Mouse (Mus musculus) bone marrow macrophage, adult 2 months (primary cell): Measurements from ENCODE around the gene Zfp874a. TPM values are rescaled to one million over a fixed set of nuclear protein-coding genes. Genes with fewer than 3 reads are reported as not detected.
"Not testable (repeated sequence)": the region's sequence is repeated elsewhere in the genome, so short reads cannot be mapped to it uniquely, and the experiment has no call there.

ENCODE experiments used
- H3K27ac ChIP-seq: 2 replicates; pipeline ENCODE4 v1.5.1; 2012; ENCODE audit warnings: low read depth, low read length; ENCODE audit not compliant: insufficient read depth
- H3K4me1 ChIP-seq: 2 replicates; pipeline ENCODE4 v1.6.1; 2012; ENCODE audit warnings: low read length; ENCODE audit not compliant: control insufficient read depth, insufficient read depth
- H3K4me3 ChIP-seq: 2 replicates; pipeline ENCODE4 v1.5.1; 2012; ENCODE audit warnings: mild to moderate bottlenecking, low read length, moderate library complexity; ENCODE audit not compliant: insufficient read depth
- CTCF ChIP-seq: IDR thresholded peaks from 2 replicates; pipeline ENCODE4 v1.5.1; 2012; ENCODE audit warnings: low read depth, mild to moderate bottlenecking, low read length, moderate library complexity
- POLR2A ChIP-seq: IDR thresholded peaks from 2 replicates; pipeline ENCODE4 v1.6.1; 2012; ENCODE audit warnings: mild to moderate bottlenecking, low read depth, low read length, borderline replicate concordance
- polyA plus RNA-seq: library from polyadenylated mRNA; stranded (reverse); fragments of >200 nt; gene quantifications from 2 replicates; pipeline ENCODE4 v1.2.4, GENCODE M21; 2012; ENCODE audit not compliant: missing spikeins, insufficient read depth, insufficient read length

Gene Zfp874a
- 11.4 and 14.8 TPM in 2 replicates for polyA plus RNA-seq

DNA sequence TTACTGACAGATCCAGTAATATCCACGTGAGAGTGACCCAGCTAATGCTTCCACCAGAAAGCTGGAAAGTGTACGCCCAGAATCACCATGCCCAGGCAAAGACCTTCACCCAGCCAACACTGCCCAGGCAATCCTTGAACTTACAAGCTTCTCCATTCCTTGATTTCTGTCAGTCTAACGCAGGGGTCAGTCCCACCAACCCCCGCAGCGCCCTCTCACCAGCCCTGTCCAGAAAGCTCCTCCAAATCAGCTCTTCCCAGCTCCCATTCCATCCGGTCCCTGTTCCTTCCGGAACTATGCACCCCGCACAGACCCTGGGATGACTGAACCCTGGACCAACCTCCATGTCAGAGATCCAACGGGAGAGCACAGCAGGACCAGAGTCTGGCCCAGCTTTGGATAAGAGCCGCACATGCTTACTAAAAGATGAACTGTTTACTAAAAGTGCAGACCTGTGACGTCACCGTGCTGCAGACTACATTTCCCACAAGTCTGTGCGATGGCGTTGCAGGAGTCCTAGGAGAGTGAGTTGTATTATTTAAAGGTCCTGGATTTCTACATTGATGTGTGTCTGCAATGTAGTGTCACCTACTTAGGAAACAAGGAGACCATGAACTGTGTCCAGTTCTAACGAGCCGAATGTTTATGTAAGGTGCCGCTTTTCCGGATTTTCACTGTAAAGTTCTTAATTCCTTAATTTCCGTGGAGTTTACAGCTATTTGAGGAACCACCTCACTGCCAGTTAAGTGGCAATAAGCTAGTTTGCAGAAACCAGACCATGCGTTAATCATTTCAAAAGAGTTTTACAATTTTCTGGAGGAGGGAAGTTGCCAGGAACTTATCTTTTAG lies at the start of gene Zfp874a:
Zfp874a (minus strand) TSS at position 453 of the 849 bp plus-strand sequence.
- TF ChIP-seq CTCF (no peak), POLR2A (no peak)
- H3K4me1 ChIP-seq = peaks cover 7% of the 10 kb centered on the region
- H3K4me3 ChIP-seq = peak within 1 kb of the TSS; percentile 67
- peak within 1 kb of the TSS; percentile 44 for H3K27ac ChIP-seq

DNA sequence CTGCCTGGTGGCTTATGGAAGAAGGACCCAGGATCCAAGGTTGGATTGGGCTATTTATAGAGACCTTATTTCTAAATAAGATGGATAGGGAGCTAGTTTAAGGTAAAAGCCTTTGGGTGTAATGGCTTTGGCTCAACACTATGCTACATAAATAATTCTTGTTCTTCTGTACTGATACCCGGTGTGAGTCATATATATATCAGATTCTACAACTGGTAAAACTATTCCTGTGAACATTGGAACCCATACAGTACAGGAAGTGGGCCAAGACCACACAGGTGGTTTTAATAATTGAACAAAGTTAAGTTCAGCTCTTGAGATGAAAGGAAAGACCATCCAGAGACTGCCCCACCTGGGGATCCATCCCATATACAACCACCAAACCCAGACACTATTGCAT lies 49.5 kb upstream of the Zfp874a start:
- Histone ChIP-seq H3K4me1 (peaks cover 5% of the 10 kb centered on the region), H3K27ac (no peak overlapping the region), H3K4me3 (no peak overlapping the region)
- no peak for TF ChIP-seq CTCF
- no peak for TF ChIP-seq POLR2A

- TF ChIP-seq CTCF (no peak), POLR2A (no peak)
- Histone ChIP-seq H3K4me1 (peaks cover 5% of the 10 kb centered on the region), H3K27ac (no peak within 1 kb of the TSS)
These were observed 48.8 kb upstream of the Zfp874a start, which contains the start of gene Zfp58 for GRCm38 (mm10) chr13:67500084-67500719. Zfp58 (minus strand) TSS chr13:67500555.

DNA sequence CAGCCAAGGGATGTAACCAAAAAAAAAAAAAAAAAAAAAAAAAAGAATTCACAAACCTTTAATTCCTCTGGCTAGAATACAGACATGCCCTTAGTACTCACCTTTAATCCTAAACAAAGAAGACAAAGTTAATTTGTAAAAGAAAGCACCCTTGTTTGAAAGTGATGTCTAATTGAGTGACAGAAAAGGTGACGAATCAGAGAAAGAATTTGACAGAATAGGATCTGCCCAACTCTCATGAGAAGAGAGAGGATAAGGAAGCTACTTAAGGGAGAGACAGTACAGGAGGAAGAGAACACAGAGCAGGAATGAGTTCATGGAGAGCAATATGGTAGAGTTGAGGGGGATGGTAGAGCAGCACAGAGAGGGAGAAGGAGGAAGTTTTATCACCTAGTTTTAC lies 44.2 kb upstream of the Zfp874a start:
- no peak for TF ChIP-seq POLR2A
- TF ChIP-seq CTCF = no peak
- H3K27ac ChIP-seq = no peak overlapping the region
- peaks cover 5% of the 10 kb centered on the region for H3K4me1 ChIP-seq
- H3K4me3 ChIP-seq = no peak overlapping the region

More at GRCm38 (mm10) chr13:67500084-67500719, 48.8 kb upstream of the Zfp874a start, which contains the start of gene Zfp58:
- peak within 1 kb of the TSS; percentile 72 for H3K4me3 ChIP-seq

- TF ChIP-seq CTCF (no peak), POLR2A (no peak)
- H3K4me1 ChIP-seq = peaks cover 8% of the 10 kb centered on the region
- peak overlapping the region; percentile 64 for H3K4me3 ChIP-seq
- peak overlapping the region; percentile 58 for H3K27ac ChIP-seq
These were observed 33.0 kb upstream of the Zfp874a start for GRCm38 (mm10) chr13:67484424-67484811.

GRCm38 (mm10) chr13:67483625-67484423 lies 32.4 kb upstream of the Zfp874a start, which contains the start of gene Zfp874b:
Zfp874b (minus strand) TSS chr13:67484258.
- Histone ChIP-seq H3K4me1 (peaks cover 8% of the 10 kb centered on the region), H3K27ac (peak within 1 kb of the TSS; percentile 60), H3K4me3 (peak within 1 kb of the TSS; percentile 64)
- TF ChIP-seq CTCF (no peak), POLR2A (no peak)

- Histone ChIP-seq H3K4me3 (no peak overlapping the region), H3K4me1 (peaks cover 8% of the 10 kb centered on the region), H3K27ac (no peak overlapping the region)
- TF ChIP-seq CTCF (no peak), POLR2A (no peak)
These were observed 30.1 kb upstream of the Zfp874a start for GRCm38 (mm10) chr13:67481528-67481927.

GRCm38 (mm10) chr13:67469274-67469673 lies 17.9 kb upstream of the Zfp874a start:
- peaks cover 1% of the 10 kb centered on the region for H3K4me1 ChIP-seq
- H3K4me3 ChIP-seq = no peak overlapping the region
- no peak overlapping the region for H3K27ac ChIP-seq
- TF ChIP-seq POLR2A = no peak
- TF ChIP-seq CTCF = no peak

DNA sequence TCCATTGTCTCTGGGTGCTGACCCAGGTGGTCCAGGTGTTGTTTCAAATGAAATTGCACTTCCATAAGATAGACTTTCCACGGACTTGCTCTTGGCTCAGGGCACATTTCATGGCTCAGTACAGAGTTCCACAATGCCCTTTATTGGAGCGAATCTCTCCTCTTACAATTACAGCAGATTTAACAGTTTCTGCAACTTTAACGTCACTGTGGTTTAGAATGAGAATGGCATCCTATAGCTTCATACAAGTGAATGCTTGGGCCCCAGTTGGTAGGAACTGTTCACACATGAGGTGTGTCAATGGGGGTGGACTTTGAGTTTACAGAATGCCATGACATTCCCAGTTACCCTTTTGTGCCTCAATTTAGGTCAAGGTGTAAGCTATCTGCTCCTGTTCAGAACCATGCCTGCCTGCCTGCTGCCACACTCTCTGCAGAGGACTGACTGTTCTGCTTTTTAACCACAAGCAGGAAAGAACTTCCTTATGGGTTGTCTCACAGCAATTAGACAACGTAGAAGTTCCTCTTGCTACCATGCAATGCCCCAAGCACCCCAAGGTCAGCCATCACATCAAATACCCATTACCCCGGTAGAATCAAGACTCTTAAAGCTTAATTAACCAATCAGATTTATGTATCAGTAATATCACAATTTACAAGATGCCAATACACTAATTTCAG lies 12.2 kb upstream of the Zfp874a start:
- not testable (repeated sequence) for H3K27ac ChIP-seq, H3K4me3 ChIP-seq, H3K4me1 ChIP-seq
